Mouse (Mus musculus): Measurements from ENCODE around the gene Ganab.

GRCm38 (mm10) chr19:8853117-8853516 is 44.8 kb upstream of the Ganab start:
- TF ChIP-seq CTCF (IDR thresholded peaks at IDR 0.05): no peak
- TF ChIP-seq EP300 (IDR thresholded peaks at IDR 0.05): no peak

Data from lung, postnatal 0 days (tissue).